Mouse (Mus musculus) heart, adult 8-10 months (tissue): ENCODE data around the gene Pcdh7. TPM values are rescaled to one million over a fixed set of nuclear protein-coding genes. Genes with fewer than 3 reads are reported as not detected.
"Not testable (repeated sequence)": the region's sequence is repeated elsewhere in the genome, so short reads cannot be mapped to it uniquely, and the experiment has no call there.

Experiments used
- DNase-seq: peaks from one replicate; pipeline ENCODE4 v3.0.0; 2022; ENCODE audit warnings: low spot score
- total RNA-seq, 4 experiments: library from RNA; stranded (reverse); gene quantifications; 2 replicates each; pipeline ENCODE4 v1.2.4; 2022

The Pcdh7 gene
- total RNA-seq, 4 experiments from 2014 or later, result 92.5 to 103 (median 96.8) TPM

DNA sequence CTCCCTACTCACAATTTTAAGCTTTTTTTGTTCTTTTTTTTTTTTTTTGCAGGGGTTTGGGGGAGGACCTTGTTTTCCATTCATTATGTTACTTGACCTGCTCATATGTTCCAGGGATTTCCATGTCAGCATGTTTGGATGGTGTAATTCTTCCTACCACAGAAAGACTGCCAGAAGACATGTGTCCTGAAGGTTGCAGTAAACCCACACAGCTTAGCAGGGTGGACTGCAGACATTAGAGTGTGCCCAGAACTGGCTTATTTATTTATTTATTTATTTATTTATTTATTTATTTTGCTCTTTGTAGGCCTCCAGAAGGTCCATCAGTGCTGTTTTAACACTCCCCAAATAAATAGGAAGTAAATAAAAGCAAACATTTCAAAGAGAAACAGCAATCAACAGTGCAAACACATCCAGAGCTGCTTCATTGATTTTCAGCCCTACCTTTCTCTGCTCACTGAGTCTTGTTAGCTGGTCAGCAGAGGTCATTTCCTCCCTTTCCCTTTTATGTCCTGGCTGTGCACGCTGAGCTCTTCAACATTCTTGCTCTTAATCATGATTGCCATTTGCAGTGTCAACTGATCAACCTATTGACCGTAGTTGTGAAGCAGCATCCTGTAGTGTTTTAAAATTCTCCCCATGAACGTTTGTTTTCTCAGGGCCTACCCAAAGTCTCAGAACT is 401.3 kb downstream of the Pcdh7 start:
- DNase-seq, result no peak

DNA sequence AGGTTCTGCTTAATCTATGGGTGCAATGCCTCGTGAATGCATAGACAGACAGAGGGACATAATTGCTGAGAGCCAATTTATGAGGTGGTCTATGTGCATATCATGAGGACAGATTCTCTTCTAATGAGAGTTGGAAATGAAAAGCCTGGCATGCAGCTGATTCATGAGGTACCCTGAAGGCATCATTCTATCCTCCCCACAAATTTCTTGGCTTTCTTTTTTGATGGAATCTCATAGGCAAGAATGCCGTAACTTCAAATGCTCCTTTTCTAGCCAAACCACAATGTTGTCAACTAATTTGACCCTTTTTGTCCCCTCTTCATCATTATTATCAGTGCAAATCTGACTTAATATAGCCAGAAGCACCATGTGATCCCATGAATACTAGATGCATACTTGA is 426.1 kb downstream of the Pcdh7 start:
- DNase-seq, result no peak

DNA sequence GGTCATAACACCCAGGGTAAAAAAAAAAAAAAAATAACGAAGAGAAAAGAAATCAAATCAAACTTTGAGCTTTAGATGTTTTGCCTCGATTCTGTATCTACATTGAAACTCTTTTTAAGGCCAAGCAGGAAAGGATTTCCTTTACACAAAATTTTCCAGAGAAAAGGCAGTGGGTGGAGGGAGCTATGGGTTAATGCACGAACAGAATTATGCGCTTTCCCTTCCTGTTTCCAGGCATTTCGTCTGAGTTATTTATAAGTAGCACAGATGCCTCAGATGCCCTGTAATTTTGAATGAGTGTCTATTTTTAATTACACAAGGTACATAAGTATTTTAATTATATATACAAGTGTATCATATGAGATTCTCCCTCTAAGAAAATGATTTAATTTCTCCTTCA is 436.2 kb downstream of the Pcdh7 start:
- no peak for DNase-seq

DNA sequence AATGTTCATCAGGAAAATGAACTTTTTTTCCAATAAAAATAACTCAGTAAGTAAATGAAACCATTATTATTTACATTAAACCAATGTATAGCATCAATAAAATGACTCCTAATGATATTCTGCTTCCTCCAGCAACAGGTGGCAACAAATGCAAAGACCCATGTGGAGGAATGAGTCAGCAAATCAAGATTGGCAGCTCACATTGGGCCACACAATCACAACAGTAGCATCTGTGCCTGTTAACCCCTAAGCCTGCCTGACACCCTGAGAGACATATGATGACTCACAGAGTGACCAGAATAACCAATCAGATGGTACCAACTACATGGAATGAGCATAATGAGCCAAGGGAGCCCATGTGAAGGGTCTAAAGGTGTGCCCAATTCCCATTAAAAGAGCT is 454.5 kb downstream of the Pcdh7 start:
- no peak for DNase-seq

DNA sequence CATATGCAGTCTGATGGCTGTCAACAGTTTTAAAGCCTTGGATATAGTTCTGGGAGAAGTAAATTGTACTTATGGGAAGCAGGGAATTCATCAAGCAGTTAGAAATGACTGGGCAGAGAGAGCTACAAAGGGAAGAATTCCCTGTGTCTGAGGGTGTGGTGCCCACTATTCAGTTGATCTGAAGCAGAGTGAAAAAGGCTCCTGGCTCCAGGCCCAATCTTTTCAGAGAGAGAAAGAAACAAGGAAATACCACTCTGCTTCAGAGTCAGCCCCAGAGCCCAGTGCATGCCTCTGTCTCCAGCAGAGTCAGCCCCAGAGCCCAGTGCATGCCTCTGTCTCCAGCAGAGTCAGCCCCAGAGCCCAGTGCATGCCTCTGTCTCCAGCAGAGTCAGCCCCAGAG is 456.6 kb downstream of the Pcdh7 start:
- not testable (repeated sequence) for DNase-seq

DNA sequence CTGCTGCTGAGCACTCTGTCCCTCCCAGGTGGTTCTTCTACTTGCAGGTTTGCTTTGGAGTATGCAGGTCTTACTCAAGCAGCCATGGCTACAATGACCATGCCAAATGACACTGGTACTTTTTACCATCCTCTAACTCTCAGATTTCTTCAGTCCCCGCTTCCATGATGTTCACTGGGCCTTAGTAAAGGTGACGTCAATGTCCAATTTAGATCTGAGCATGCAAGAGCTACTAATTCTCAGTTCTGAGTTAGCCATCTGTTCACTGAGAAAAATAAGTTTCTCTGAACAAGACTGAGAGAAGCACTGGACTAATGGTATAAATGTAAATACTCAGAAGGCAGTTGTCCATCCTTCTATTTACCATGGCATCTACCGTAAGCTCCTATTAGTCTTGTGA is 457.8 kb downstream of the Pcdh7 start:
- no peak for DNase-seq
